Mouse (Mus musculus) stomach, embryonic 15.5 days (tissue): Measurements from ENCODE around the gene Eif3l. TPM values are rescaled to one million over a fixed set of nuclear protein-coding genes. Genes with fewer than 3 reads are reported as not detected.

Source experiments
- ATAC-seq: fragments of 200-750 bp; cut with Nextera tagmentation; 2 replicates; pipeline ENCODE4 v1.8.0; 2017; ENCODE audit warnings: low read depth, moderate number of reproducible peaks, moderate TSS enrichment; ENCODE audit not compliant: insufficient read depth, low FRiP score
- H3K27ac ChIP-seq: fragments of 300-500 bp; sonication (generic); 2 replicates; pipeline ENCODE4 v1.5.1; 2015; ENCODE audit warnings: mild to moderate bottlenecking, inconsistent platforms
- H3K27me3 ChIP-seq: fragments of 300-500 bp; sonication (generic); replicated peaks from 2 replicates; pipeline ENCODE4 v1.6.1; 2015; ENCODE audit warnings: inconsistent platforms
- H3K36me3 ChIP-seq: fragments of 300-500 bp; sonication (generic); 2 replicates; pipeline ENCODE4 v1.6.1; 2015; ENCODE audit warnings: inconsistent platforms
- H3K4me1 ChIP-seq: fragments of 300-500 bp; sonication (generic); 2 replicates; pipeline ENCODE4 v1.6.1; 2015; ENCODE audit warnings: inconsistent platforms
- H3K4me2 ChIP-seq: fragments of 300-500 bp; sonication (generic); 2 replicates; pipeline ENCODE4 v1.6.1; 2015; ENCODE audit warnings: mild to moderate bottlenecking, inconsistent platforms
- H3K4me3 ChIP-seq: fragments of 300-500 bp; sonication (generic); replicated peaks from 2 replicates; pipeline ENCODE4 v1.5.1; 2015; ENCODE audit warnings: inconsistent platforms
- H3K9ac ChIP-seq: fragments of 300-500 bp; sonication (generic); 2 replicates; pipeline ENCODE4 v1.6.1; 2015; ENCODE audit warnings: inconsistent platforms
- H3K9me3 ChIP-seq: fragments of 300-500 bp; sonication (generic); 2 replicates; pipeline ENCODE4 v1.6.1; 2016; ENCODE audit warnings: inconsistent platforms
- WGBS: fragments of 180-500 bp; shearing (Covaris S2); methylation state at CpG from one replicate; pipeline ENCODE4 v1.1.7; 2015; 5-methylcytosine and 5-hydroxymethylcytosine counted together
- polyA plus RNA-seq: library from polyadenylated mRNA; unstranded; fragments of >200 nt; fragmentation: Nextera tagmentation; extraction: Ambion mirVana; gene quantifications from 2 replicates; pipeline ENCODE4 v1.2.1, GENCODE M21; 2015

Gene Eif3l
- polyA plus RNA-seq, 1 experiment from 2014 or later, result 200 TPM

DNA sequence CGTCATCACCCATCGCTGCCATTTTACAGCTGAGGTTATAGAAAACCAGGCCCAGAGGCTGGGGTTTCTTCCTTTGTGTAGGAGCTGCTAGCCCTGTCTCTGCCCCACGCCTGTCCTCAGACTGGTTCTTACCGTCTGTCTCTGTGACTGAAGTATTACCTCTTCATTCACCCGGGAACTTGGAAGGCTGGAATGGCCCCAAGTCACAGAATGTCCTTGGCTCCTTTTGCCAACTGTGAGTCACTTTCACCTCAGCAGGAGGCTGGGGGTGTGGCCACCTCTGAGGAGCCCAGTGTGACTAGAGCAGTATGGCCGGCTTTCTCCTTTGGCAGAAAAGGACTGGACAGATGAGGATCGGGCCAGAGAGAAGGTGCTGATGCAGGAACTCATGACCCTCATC is 56.5 kb downstream of the Eif3l start:
- 0 out of 2 replicates have a peak overlapping the region, but pooled peaks have one; percentile 16 for H3K27ac ChIP-seq
- H3K27me3 ChIP-seq, result no peaks in the 10 kb centered on the region
- no peak for ATAC-seq
- H3K9ac ChIP-seq, result no peak overlapping the region
- no peaks in the 10 kb centered on the region for H3K4me1 ChIP-seq
- no peak overlapping the region for H3K4me2 ChIP-seq
- H3K36me3 ChIP-seq, result peaks cover 42% of the 10 kb centered on the region
- H3K9me3 ChIP-seq, result no peaks in the 10 kb centered on the region
- WGBS, result 61% methylated on average over 7 of the region's 7 CpGs
- no peak overlapping the region for H3K4me3 ChIP-seq

GRCm38 (mm10) chr15:79133191-79133661 is 58.2 kb downstream of the Eif3l start:
- Histone ChIP-seq H3K36me3 (peaks cover 26% of the 10 kb centered on the region), H3K4me2 (no peak overlapping the region)
- 79% methylated on average over 6 of the region's 6 CpGs for WGBS

DNA sequence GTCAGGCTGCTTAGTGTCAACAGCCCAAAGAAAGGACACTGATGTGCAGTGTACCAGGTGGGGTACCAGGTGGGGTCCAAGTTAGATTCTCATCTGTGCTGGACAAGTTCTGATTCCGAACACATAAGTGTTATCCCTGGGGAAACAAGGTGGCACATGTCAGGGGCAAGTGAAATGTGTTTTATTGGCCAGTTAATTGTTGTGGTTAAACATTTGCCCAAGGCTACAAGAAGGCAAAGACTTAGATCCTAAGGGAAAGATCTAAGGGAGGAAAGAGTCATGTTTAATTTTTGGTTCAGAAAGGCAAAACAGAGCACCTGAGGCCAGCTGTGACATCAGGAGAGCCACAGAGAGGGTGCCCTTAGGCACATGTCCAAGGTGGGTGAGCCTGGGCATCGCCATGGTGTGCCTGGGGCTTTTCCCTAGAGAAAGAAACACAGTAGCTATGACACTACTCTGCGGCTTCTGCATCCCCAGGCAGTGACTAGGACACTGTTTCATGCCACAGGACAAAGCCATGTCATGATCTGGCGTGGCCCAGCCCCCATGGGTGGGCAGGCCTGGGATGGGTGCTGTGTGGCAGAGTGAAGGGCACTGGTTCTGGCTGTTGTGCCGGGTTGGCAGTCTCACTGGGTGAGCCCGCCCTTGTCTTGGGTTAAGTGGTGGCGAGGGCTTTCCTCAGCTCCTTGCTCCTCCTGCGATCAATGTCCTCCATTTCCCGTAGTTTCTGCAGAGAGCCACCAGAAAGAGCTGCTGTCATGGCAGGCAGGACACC is 59.7 kb downstream of the Eif3l start:
- Histone ChIP-seq H3K36me3 (peaks cover 16% of the 10 kb centered on the region), H3K4me3 (no peak overlapping the region), H3K9me3 (no peaks in the 10 kb centered on the region), H3K9ac (no peak overlapping the region), H3K4me1 (no peaks in the 10 kb centered on the region), H3K27me3 (no peaks in the 10 kb centered on the region), H3K4me2 (no peak overlapping the region), H3K27ac (no peak overlapping the region)
- ATAC-seq, result no peak
- WGBS, result 84% methylated on average over 9 of the region's 9 CpGs

More at GRCm38 (mm10) chr15:79133191-79133661, 58.2 kb downstream of the Eif3l start:
- H3K4me1 ChIP-seq, result no peaks in the 10 kb centered on the region
- no peak for ATAC-seq
- H3K27me3 ChIP-seq, result no peaks in the 10 kb centered on the region
- no peak overlapping the region for H3K4me3 ChIP-seq
- H3K9me3 ChIP-seq, result no peaks in the 10 kb centered on the region
- no peak overlapping the region for H3K9ac ChIP-seq
- H3K27ac ChIP-seq, result no peak overlapping the region

- Histone ChIP-seq H3K36me3 (peaks cover 10% of the 10 kb centered on the region), H3K4me1 (peaks cover 1% of the 10 kb centered on the region; the same call in 1 of the 2 replicates), H3K9me3 (no peaks in the 10 kb centered on the region), H3K4me2 (no peak overlapping the region), H3K4me3 (no peak overlapping the region), H3K27ac (no peak overlapping the region), H3K9ac (no peak overlapping the region), H3K27me3 (no peaks in the 10 kb centered on the region)
- no peak for ATAC-seq
- WGBS, result 70% methylated on average over 9 of the region's 9 CpGs
Measured at GRCm38 (mm10) chr15:79135332-79135731, 60.4 kb downstream of the Eif3l start.

- H3K4me1 ChIP-seq, result peaks cover 5% of the 10 kb centered on the region; the same call in 1 of the 2 replicates
- no peak overlapping the region for H3K4me3 ChIP-seq
- 61% methylated on average over 11 of the region's 11 CpGs for WGBS
- no peak overlapping the region for H3K9ac ChIP-seq
- no peak overlapping the region for H3K27ac ChIP-seq
- H3K27me3 ChIP-seq, result no peaks in the 10 kb centered on the region
- H3K9me3 ChIP-seq, result no peaks in the 10 kb centered on the region
- peaks cover 8% of the 10 kb centered on the region; the same call in 1 of the 2 replicates for H3K36me3 ChIP-seq
- ATAC-seq, result no peak
- H3K4me2 ChIP-seq, result no peak overlapping the region
Measured at GRCm38 (mm10) chr15:79135783-79136575, 61.0 kb downstream of the Eif3l start.

DNA sequence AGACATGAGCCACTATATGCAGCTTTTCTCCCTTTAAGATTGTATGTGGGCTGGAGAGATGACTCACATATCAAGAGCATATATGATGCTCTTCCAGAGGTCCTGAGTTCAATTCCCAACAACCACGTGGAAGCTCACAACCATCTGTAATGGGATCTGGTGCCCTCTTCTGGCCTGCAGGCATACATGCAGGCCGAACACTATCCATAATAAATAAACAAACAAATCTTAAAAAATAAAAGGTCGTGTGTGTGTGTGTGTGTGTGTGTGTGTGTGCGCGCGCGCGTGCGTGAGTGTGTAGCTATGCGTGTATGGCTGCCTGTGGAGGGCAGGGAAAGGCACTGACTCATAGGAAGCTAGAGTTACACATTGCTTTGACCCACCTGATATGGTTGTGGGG is 64.7 kb downstream of the Eif3l start:
- no peak for ATAC-seq
- Histone ChIP-seq H3K27me3 (no peaks in the 10 kb centered on the region), H3K9ac (no peak overlapping the region), H3K4me2 (no peak overlapping the region), H3K4me1 (peaks cover 12% of the 10 kb centered on the region; the same call in 1 of the 2 replicates), H3K27ac (no peak overlapping the region), H3K36me3 (peaks cover 6% of the 10 kb centered on the region; the same call in 1 of the 2 replicates), H3K4me3 (no peak overlapping the region), H3K9me3 (no peaks in the 10 kb centered on the region)
- 55% methylated on average over 10 of the region's 10 CpGs for WGBS

DNA sequence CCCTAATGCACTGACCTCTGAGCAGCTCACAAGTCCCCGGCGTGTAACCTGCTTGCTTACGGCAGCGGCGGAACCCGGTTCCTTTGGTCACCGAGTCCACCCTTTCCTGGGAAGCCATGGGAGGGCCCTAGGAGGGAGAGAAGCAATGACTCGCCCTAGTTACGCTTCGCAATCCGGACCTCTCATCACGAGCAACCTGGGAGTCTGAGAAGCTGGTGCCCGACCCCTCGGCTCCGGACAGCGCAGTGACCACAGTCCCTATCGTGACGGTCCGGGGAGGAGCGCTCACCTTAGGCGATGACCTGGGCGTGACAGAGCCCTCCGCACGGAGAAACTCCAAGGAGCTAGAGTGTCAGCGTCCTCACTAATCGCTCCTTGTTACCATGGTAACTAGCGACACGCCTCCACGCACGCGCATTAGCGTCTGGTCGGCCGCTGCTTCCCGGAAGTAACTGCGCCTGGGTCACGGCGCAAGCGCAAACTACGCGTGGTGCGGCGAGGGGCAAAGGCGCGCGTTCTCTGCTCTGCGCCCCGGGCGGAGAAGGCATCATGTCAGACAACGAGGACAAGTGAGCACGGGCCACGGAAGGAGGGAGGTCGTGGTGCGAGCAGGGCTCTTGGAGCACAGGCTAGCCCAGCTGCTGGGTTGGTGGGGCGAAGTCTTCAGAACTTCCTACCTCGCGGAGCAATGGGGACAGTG is 66.0 kb downstream of the Eif3l start, which contains the start of the genes Polr2f and 1700088E04Rik:
Gene Polr2f, plus strand, starts transcription at position 144 of the 700 bp plus-strand sequence.
Gene 1700088E04Rik, minus strand, starts transcription at position 388 of the 700 bp plus-strand sequence.
- Histone ChIP-seq H3K27me3 (no peaks in the 10 kb centered on the region), H3K9me3 (no peaks in the 10 kb centered on the region), H3K9ac (peak within 1 kb of the TSS; percentile 93), H3K4me2 (peak within 1 kb of the TSS; percentile 97), H3K27ac (0 out of 2 replicates have a peak within 1 kb of the TSS, but pooled peaks have one; percentile 35), H3K4me3 (peak within 1 kb of the TSS; percentile 98), H3K36me3 (peaks cover 14% of the 10 kb centered on the region), H3K4me1 (peaks cover 12% of the 10 kb centered on the region; the same call in 1 of the 2 replicates)
- under 1% methylated on average over 57 of the region's 57 CpGs for WGBS
- ATAC-seq, result peak; percentile 87

GRCm38 (mm10) chr15:79141566-79141917 is 66.6 kb downstream of the Eif3l start:
- Histone ChIP-seq H3K9ac (peak overlapping the region; percentile 93), H3K9me3 (no peaks in the 10 kb centered on the region), H3K4me1 (peaks cover 12% of the 10 kb centered on the region; the same call in 1 of the 2 replicates), H3K36me3 (peaks cover 18% of the 10 kb centered on the region), H3K4me2 (peak overlapping the region; percentile 97), H3K27me3 (no peaks in the 10 kb centered on the region), H3K27ac (0 out of 2 replicates have a peak overlapping the region, but pooled peaks have one; percentile 35), H3K4me3 (peak overlapping the region; percentile 98)
- ATAC-seq, result no peak
- WGBS, result under 1% methylated on average over 7 of the region's 7 CpGs

DNA sequence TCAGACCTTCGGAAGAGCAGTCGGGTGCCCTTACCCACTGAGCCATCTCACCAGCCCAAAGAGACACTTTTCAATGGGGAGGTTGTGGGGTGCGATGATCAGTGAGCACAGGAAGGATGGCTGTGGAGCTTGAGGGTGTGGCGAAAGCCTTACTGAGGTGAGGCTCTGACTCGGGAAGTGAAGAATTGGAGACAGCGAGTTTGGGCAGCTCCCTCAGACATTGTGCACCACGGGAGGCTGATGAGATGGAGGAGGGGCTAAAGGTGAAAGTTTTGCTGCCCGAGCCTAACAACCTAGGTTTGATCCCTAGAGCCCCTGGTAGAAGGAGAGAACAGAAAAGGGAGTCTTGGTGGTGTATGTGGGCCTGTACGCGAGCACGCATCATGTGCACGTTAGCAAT is 68.3 kb downstream of the Eif3l start:
- H3K4me1 ChIP-seq, result peaks cover 12% of the 10 kb centered on the region; the same call in 1 of the 2 replicates
- H3K9me3 ChIP-seq, result no peaks in the 10 kb centered on the region
- ATAC-seq, result no peak
- no peak overlapping the region for H3K9ac ChIP-seq
- 80% methylated on average over 12 of the region's 12 CpGs for WGBS
- peaks cover 30% of the 10 kb centered on the region for H3K36me3 ChIP-seq
- no peak overlapping the region for H3K4me2 ChIP-seq
- no peak overlapping the region for H3K4me3 ChIP-seq
- no peaks in the 10 kb centered on the region for H3K27me3 ChIP-seq
- no peak overlapping the region for H3K27ac ChIP-seq
